Mouse (Mus musculus): ENCODE measurements at regions not wholly inside any gene's neighbourhood (a gene's known extent, or its start where the extent isn't known, plus 50 kb on each side); places are given as distances from the start of the nearest gene placed in this dataset.

DNA sequence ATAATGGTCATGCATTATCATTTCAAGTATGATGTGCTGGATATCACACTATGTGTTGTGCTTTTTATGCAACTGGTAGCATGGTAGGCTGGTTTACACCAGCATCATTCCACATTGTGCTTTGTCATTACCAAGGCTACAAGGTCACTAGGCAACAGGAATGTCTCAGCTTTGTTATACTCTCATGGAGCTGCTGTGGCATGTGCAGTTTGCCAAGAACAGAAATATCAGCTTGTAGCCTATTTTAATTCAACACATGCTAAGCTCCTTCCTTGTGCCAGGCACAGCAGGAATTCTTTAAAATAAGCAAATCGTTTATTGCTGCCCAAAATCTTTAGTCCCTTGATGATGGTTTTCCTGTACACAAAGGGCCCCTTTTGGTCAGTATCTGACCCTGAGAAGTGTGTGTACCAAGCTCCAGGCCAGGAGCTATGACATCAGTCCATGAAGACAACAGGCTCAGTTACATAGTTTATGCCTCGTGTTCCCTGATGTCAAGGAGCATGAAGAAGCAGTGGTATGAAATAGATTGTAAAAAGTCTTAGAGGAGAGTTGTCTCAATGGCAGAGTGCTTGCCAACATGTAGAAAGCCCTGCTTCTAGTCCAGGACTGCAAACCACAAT lies 314.0 kb upstream of the Cdyl start:
- H3K4me2 ChIP-seq (replicated peaks): no peak overlapping the region
- no peaks in the 10 kb centered on the region for H3K36me3 ChIP-seq
- no peak overlapping the region for H3K4me3 ChIP-seq
- H3K4me1 ChIP-seq: 0 out of 2 replicates have a peak, but pooled peaks cover 3% of the 10 kb centered on the region
- no peaks in the 10 kb centered on the region for H3K27me3 ChIP-seq
- no peak; the same call in 1 of the 2 replicates for ATAC-seq (ENCODE audit: low FRiP score)
- 49% methylated on average over 2 of the region's 2 CpGs for WGBS
- no peak overlapping the region for H3K27ac ChIP-seq
- no peaks in the 10 kb centered on the region for H3K9me3 ChIP-seq (replicated peaks)
- H3K9ac ChIP-seq: no peak overlapping the region

DNA sequence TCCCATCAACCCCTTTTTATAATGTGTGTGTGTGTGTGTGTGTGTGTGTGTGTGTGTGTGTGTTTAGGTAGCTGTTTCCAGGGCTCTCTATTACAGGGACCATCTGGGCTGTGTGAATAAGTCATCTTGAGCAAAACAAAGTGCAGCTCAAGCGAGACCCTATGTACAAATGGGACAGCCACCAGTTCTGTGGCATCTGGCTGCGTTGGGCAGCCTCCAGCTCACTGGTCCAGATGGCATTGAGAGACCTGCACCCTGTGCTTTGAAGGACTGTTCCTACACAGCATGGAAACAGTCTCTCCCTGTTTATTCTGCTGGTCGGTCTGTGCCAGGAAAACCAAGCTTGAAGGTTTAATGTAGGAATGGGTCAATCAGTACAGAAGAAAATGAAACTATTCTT lies 311.4 kb upstream of the Cdyl start:
- Histone ChIP-seq H3K9ac (no peak overlapping the region), H3K4me3 (no peak overlapping the region), H3K9me3 (replicated peaks) (no peaks in the 10 kb centered on the region), H3K4me2 (replicated peaks) (no peak overlapping the region), H3K27me3 (no peaks in the 10 kb centered on the region), H3K27ac (no peak overlapping the region), H3K4me1 (0 out of 2 replicates have a peak, but pooled peaks cover 3% of the 10 kb centered on the region), H3K36me3 (no peaks in the 10 kb centered on the region)
- no peak for ATAC-seq (ENCODE audit: low FRiP score)
- 87% methylated on average over 3 of the region's 3 CpGs for WGBS

DNA sequence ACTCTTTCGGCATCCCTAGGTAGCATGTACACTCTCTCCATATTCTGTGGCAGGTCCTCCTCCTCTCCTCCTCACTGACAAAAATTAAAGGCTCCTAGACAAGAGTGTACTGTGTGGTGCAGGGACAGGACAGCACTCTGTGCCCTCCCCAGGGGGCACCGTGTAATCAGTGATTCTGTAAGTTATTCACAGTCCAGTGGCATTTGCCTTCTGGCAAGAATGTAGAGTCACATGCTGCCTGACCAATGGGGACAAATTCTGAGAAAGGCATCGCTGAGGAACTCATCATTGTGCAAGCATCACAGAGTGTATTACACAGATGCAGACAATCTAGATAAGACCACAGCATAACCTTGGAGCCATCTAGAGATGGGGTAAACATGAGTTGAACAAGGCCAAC lies 300.3 kb upstream of the Cdyl start:
- no peak overlapping the region for H3K27ac ChIP-seq
- no peaks in the 10 kb centered on the region for H3K9me3 ChIP-seq (replicated peaks)
- no peak overlapping the region for H3K4me3 ChIP-seq
- no peaks in the 10 kb centered on the region for H3K36me3 ChIP-seq
- no peak overlapping the region for H3K9ac ChIP-seq
- WGBS: 84% methylated on average over 3 of the region's 3 CpGs
- H3K4me1 ChIP-seq: no peaks in the 10 kb centered on the region
- no peak for ATAC-seq (ENCODE audit: low FRiP score)
- no peaks in the 10 kb centered on the region for H3K27me3 ChIP-seq
- no peak overlapping the region for H3K4me2 ChIP-seq (replicated peaks)

DNA sequence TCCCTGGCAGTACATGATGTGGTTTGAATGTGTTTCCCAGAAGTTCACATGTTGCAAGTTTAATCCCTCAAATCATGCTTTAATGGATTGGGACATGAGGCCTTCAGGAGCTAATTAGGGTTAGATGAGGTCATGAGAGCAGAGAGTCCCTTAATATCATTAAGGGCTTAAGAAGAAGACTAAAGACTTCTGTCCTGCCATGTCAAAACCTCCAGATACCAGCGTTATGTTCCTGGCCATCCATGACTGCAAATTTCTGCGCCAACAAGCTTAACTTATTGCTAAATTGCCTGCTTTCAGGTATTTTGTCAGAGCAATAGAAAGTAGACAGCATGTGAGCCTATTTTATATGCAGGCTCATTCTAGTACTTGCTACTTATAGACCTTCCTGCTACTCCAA lies 282.1 kb upstream of the Cdyl start:
- H3K9me3 ChIP-seq (replicated peaks): no peaks in the 10 kb centered on the region
- H3K27me3 ChIP-seq: no peaks in the 10 kb centered on the region
- H3K27ac ChIP-seq: no peak overlapping the region
- H3K9ac ChIP-seq: no peak overlapping the region
- H3K4me3 ChIP-seq: no peak overlapping the region
- no peak for ATAC-seq (ENCODE audit: low FRiP score)
- H3K4me2 ChIP-seq (replicated peaks): no peak overlapping the region
- no peaks in the 10 kb centered on the region for H3K36me3 ChIP-seq
- no peaks in the 10 kb centered on the region for H3K4me1 ChIP-seq
- WGBS: 95% methylated on average over 2 of the region's 2 CpGs

DNA sequence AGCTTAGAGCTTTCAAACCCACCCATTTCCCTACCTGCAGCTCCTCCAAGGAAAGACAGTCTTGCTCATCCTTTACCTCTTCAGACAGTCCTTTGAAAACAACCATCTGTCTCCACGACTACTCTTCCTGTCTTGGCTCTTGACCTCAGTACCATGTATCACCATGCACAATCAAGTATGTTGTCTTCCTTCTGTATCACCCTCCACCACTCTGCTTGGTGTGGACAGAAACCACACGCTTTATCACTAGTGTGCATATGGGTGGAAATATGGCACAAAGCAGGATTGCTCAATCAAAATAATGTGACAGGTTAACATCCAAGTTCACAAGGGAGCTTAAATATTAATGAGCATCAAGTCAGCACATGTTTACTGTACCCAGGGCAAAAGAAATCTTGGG lies 280.1 kb upstream of the Cdyl start:
- no peaks in the 10 kb centered on the region for H3K36me3 ChIP-seq
- no peak for ATAC-seq (ENCODE audit: low FRiP score)
- no peak overlapping the region for H3K9ac ChIP-seq
- H3K4me1 ChIP-seq: no peaks in the 10 kb centered on the region
- H3K4me3 ChIP-seq: no peak overlapping the region
- 90% methylated on average over 2 of the region's 2 CpGs for whole genome bisulfite sequencing
- H3K4me2 ChIP-seq (replicated peaks): no peak overlapping the region
- no peak overlapping the region for H3K27ac ChIP-seq
- no peaks in the 10 kb centered on the region for H3K27me3 ChIP-seq
- no peaks in the 10 kb centered on the region for H3K9me3 ChIP-seq (replicated peaks)

DNA sequence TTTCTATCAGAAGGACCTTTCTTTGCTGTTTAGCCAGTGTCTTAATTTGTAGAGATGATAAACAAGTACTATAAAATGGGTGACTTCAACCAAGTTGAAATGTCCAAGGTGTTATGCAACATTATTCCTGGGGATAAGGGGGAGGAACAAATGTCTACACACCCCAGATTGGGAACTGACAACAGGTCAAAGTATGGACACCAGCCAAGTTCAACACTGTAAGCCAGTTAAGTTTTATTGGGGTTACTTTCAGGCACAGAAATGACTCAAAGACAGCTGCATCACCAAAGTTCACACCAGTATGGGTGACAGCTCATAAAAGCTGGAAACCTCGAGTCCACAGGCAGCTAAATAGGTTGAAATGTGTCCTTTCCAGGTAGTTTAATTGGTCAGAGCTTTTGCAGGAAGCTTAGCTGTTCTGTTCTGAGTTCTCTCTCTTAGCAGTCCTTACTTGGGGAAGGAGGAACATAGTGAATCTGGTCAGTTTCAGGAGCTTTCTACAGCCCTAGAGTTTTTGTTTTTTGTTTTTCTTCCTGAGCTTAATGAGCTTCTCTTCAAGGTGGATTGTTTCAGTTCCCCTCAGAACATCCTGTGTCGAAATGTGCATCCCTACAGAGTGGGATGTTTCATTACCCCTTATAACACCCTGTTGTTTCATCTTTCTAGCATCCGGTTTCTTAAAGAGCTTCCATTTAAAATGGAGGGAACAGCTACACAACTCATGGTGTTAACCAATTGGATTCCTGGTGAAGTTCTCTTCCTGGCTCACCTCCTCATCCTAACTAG lies 279.2 kb upstream of the Cdyl start:
- 69% methylated on average over 3 of the region's 3 CpGs for WGBS
- no peaks in the 10 kb centered on the region for H3K9me3 ChIP-seq (replicated peaks)

DNA sequence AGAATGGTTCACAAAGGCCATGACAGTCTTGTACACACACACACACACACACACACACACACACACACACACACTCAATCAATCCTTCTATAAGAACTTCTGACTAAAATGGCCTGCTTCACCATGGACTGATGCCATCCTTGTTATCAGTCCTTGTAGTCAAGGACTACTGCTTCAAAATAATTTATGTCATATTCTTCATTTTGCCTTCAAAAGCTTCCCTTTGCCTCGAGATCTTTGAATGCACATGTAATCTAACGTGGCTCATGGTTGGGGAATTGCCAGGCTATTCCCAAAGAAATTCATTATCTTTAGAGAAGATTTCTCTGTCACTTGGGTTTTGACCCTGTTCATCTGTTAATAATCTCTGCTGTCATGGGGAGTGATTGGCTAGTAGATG lies 278.0 kb upstream of the Cdyl start:
- Histone ChIP-seq H3K4me1 (no peaks in the 10 kb centered on the region), H3K27me3 (no peaks in the 10 kb centered on the region), H3K9me3 (replicated peaks) (no peaks in the 10 kb centered on the region), H3K36me3 (no peaks in the 10 kb centered on the region), H3K4me2 (replicated peaks) (no peak overlapping the region), H3K9ac (no peak overlapping the region), H3K4me3 (no peak overlapping the region), H3K27ac (no peak overlapping the region)
- 79% methylated on average over 2 of the region's 2 CpGs for WGBS
- no peak for ATAC-seq (ENCODE audit: low FRiP score)

More for the DNA sequence above, 279.2 kb upstream of the Cdyl start:
- Histone ChIP-seq H3K27me3 (no peaks in the 10 kb centered on the region), H3K9ac (no peak overlapping the region), H3K4me2 (replicated peaks) (no peak overlapping the region), H3K4me1 (no peaks in the 10 kb centered on the region), H3K4me3 (no peak overlapping the region), H3K36me3 (no peaks in the 10 kb centered on the region), H3K27ac (no peak overlapping the region)
- ATAC-seq (ENCODE audit: low FRiP score): no peak

DNA sequence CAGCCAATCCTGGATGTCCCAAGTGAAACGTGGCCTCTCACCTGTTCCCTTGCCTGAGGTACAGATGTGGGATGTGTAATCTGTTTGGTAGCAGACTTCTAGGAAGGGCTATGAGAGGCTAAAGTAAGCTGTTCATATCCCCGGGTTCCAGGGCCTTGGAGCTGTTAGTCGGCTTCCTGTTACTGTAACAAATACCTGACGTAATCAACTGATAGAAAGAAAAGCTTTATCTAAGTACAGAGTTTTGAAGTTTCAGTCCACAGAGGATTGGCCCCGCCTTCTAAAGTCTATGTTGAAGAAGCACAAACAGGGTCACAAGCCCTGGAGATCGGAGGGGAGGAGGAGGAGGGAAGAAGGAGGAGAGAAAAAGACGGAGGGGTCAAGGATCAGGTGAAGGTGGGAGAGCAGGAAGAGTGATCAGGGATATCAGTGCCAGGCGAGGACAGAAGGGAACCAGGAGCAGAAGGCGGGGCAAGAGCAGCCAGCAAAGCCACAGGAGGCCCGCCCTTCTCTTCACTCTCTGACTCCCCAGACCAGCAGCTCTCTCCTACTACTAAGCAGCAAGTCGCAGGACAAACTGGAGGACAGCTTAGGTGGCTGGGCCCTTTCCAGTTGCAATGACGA lies 276.5 kb upstream of the Cdyl start:
- no peaks in the 10 kb centered on the region for H3K27me3 ChIP-seq
- no peaks in the 10 kb centered on the region for H3K9me3 ChIP-seq (replicated peaks)
- H3K9ac ChIP-seq: no peak overlapping the region
- no peak overlapping the region for H3K4me3 ChIP-seq
- no peak for ATAC-seq (ENCODE audit: low FRiP score)
- no peaks in the 10 kb centered on the region for H3K36me3 ChIP-seq
- no peak overlapping the region for H3K4me2 ChIP-seq (replicated peaks)
- no peak overlapping the region for H3K27ac ChIP-seq
- WGBS: 37% methylated on average over 12 of the region's 12 CpGs
- no peaks in the 10 kb centered on the region for H3K4me1 ChIP-seq

DNA sequence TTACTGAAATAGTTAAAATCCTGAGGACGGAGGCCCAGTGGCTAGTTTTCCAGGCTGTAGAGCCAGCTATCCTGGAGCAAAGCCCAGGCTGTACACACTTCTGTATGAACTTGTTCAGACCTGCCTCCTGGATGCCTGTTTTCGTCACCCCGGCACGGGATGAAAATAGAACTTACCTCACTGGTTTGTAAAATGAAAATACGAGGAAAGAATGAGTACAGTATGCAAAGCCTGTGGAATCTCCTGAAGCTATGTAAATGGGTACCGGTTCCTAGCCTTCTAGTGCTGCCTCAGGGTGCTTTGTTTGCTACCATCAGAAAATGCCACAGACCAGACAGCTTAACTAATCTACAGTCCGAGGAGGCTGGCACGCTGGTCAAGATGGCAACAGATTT lies 276.0 kb upstream of the Cdyl start:
- H3K4me2 ChIP-seq (replicated peaks): no peak overlapping the region
- H3K36me3 ChIP-seq: no peaks in the 10 kb centered on the region
- H3K4me1 ChIP-seq: no peaks in the 10 kb centered on the region
- H3K9me3 ChIP-seq (replicated peaks): no peaks in the 10 kb centered on the region
- 68% methylated on average over 8 of the region's 8 CpGs for WGBS
- no peak for ATAC-seq (ENCODE audit: low FRiP score)
- H3K27me3 ChIP-seq: no peaks in the 10 kb centered on the region
- no peak overlapping the region for H3K9ac ChIP-seq
- H3K4me3 ChIP-seq: no peak overlapping the region
- H3K27ac ChIP-seq: no peak overlapping the region

DNA sequence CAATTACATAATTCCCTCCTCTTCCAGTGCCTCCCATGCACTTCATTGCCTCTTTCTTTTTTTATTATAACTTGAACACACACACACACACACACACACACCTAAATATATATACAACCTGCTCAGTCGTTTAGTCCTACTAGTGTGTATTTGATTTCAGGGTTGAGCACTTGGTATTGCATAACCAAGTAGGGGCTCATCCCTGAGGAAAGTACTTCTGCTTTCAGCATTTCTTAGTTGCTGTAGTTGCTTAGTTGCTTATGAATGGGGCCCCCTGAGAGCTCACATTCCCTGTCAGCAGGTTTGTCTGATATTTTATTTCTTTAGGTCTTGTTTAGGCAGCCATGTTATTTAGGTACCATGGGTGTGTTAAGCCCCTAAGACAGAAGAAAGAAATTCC lies 271.3 kb upstream of the Cdyl start:
- 58% methylated on average over 1 of the region's 1 CpGs for WGBS

DNA sequence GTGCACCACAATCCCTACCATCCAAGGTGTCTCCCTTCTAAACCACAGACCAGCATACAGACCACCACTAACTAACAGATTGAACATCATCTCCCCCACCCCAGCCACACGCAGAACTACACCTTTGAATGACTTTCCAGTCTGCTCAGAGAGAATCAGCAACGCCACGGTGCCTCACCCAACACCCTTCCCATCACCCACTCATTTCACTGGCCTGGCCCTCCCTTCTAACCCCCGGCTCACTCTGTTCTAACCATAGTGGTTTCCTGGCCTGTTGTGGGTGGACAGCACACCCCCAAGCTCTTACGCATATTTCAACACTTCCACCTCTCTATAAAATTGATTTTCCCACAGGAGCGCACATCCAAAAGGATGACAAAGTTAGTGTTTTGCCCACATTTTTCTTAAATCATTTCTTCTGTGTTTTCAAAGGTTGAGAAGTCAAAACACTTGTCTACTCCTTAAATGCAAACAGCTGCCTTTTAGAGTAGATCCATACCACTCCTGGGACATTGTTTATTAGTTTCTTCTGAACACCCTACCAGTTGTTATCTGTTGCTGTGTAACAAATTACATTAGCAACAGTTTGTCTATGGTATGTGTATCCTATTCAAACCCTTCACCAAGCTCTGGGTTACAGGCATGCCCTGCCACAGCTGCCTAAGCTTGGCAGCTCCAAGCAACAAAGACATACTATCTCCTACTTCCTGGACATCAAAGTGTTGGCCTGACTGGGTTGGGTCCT lies 269.7 kb upstream of the Cdyl start:
- no peaks in the 10 kb centered on the region for H3K9me3 ChIP-seq (replicated peaks)
- H3K4me1 ChIP-seq: no peaks in the 10 kb centered on the region
- no peaks in the 10 kb centered on the region for H3K36me3 ChIP-seq
- no peak for ATAC-seq (ENCODE audit: low FRiP score)
- no peak overlapping the region for H3K4me3 ChIP-seq
- H3K9ac ChIP-seq: no peak overlapping the region
- H3K27ac ChIP-seq: no peak overlapping the region
- no peaks in the 10 kb centered on the region for H3K27me3 ChIP-seq
- 85% methylated on average over 6 of the region's 6 CpGs for WGBS
- H3K4me2 ChIP-seq (replicated peaks): no peak overlapping the region

More for the DNA sequence above, 271.3 kb upstream of the Cdyl start:
- Histone ChIP-seq H3K4me1 (no peaks in the 10 kb centered on the region), H3K4me2 (replicated peaks) (no peak overlapping the region), H3K27me3 (no peaks in the 10 kb centered on the region), H3K9me3 (replicated peaks) (no peaks in the 10 kb centered on the region), H3K9ac (no peak overlapping the region), H3K27ac (no peak overlapping the region), H3K4me3 (no peak overlapping the region), H3K36me3 (no peaks in the 10 kb centered on the region)
- ATAC-seq (ENCODE audit: low FRiP score): no peak

DNA sequence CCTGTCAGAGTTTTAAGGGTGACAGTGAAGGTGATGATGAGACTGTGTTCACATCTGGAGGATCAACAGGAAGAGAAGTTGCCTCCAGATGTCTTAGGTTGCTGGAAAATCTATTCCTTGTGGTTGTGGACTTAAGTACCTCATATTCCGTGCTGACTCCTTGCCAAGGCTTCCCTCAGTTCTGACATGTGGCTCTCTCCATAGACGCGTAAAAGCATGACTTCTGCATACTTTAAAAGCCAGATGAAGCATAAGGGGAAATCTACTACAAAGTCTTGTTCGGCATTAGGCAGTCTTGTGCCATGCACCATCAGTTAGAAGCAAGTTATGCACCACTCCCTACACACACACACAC lies 269.1 kb upstream of the Cdyl start:
- WGBS: 80% methylated on average over 4 of the region's 4 CpGs

More for the DNA sequence above, 269.1 kb upstream of the Cdyl start:
- Histone ChIP-seq H3K4me1 (no peaks in the 10 kb centered on the region), H3K27me3 (no peaks in the 10 kb centered on the region), H3K4me2 (replicated peaks) (no peak overlapping the region), H3K9me3 (replicated peaks) (no peaks in the 10 kb centered on the region), H3K9ac (no peak overlapping the region), H3K36me3 (no peaks in the 10 kb centered on the region), H3K27ac (no peak overlapping the region), H3K4me3 (no peak overlapping the region)
- ATAC-seq (ENCODE audit: low FRiP score): no peak
